Mouse (Mus musculus) brain, adult 2 months (tissue): ENCODE measurements around the gene Olfr1066.
A peak's percentile ranks its signal among the peaks of the same experiment; 100 is the strongest.
"Not testable (repeated sequence)": the region's sequence is repeated elsewhere in the genome, so short reads cannot be mapped to it uniquely, and the experiment has no call there.

Experiments
- DNase-seq: peaks from one replicate; pipeline ENCODE4 v3.0.0; 2011; ENCODE audit warnings: low read depth, low spot score

Olfr1066 gene

DNA sequence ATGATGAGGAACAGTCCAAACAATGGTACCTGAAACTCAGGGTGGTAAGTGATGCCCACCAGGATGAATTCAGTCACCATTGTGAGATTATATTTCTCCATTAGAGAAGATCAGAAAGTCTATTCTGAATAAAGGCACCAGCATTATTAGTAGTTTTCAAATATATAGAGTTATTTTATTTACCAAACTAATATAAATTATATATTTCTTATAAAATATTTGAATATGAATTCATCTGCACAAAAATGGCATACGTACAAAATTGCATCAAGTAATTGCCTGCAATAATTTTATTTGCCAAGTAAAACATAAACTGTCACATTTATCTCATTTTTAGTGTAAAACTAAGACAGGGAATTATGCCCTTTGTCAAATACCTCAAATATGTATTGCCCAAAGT is at the start of gene Olfr1066:
Olfr1066 (minus strand) TSS at position 101 of the 400 bp plus-strand sequence.
- DNase-seq, result no peak

DNA sequence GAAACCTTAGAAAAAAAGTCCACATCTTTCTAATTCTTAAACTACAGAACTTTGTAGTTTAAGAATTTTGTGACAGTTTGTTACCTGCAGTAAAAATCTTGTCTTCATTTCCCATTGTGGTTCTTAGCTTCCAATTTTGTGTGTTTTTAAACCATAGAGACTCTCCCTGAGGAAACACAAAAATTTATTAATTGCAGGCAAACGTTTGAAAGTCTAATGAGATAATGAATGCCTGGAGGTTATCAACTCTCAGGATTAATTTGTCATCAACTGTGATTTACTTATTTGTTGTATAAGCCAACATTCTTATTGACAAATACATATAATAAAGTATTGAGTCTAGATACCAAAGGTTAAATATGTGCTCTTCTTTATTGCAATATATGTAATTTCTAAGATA is 31.2 kb upstream of the Olfr1066 start, which contains the start of gene Olfr228:
Olfr228 (minus strand) TSS at position 101 of the 400 bp plus-strand sequence.
- no peak for DNase-seq

GRCm38 (mm10) chr2:86464442-86465109 is 8.5 kb upstream of the Olfr1066 start:
- DNase-seq, result peak; percentile 7

- no peak for DNase-seq
These were observed 4.4 kb upstream of the Olfr1066 start for GRCm38 (mm10) chr2:86460434-86460833.

GRCm38 (mm10) chr2:86450491-86450890 is 5.6 kb downstream of the Olfr1066 start, which contains the start of gene Olfr1065:
Gene Olfr1065 (minus strand): TSS chr2:86450591.
- DNase-seq, result not testable (repeated sequence)

- not testable (repeated sequence) for DNase-seq
These were observed 14.0 kb downstream of the Olfr1066 start for GRCm38 (mm10) chr2:86442101-86442500.

DNA sequence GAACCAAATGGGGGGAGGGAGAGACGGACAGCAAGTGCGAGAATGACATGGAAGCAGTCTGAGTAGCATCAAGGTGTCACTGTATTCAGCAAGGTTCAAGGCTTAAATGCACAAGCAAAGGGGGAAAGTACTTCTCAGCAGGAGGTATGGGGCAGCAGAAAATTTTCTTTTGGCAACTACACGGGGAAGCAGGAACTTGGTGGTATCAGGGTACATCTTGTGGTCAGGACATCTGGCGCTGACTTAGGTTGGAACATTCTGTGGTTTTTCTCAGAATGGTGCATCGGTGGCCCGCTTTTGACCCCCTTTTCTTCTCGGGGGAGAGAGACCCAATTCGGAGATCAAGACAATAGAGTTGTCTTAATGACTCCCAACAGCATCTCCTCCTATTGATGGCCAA is 27.6 kb downstream of the Olfr1066 start:
- DNase-seq, result not testable (repeated sequence)

DNA sequence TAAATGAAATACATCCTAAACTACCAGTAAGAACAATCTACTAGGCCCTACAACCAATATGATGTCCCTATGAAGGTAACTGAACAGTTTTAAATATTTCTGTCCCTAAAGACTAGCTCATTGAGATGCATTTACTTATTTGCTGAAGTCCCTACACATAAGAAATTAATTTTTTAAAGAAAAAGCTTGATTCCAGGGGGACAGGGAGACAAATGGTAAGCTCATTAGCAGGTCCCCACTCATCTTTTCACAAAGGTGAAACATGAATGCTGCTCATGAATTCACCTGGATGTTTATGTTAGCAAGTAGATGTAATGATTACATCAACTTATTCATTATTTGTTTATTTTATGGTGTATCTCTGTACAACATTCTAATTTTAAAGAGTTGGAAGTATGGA is 29.4 kb downstream of the Olfr1066 start, which contains the start of gene Olfr1062:
Olfr1062 (minus strand) TSS at position 101 of the 400 bp plus-strand sequence.
- not testable (repeated sequence) for DNase-seq

DNA sequence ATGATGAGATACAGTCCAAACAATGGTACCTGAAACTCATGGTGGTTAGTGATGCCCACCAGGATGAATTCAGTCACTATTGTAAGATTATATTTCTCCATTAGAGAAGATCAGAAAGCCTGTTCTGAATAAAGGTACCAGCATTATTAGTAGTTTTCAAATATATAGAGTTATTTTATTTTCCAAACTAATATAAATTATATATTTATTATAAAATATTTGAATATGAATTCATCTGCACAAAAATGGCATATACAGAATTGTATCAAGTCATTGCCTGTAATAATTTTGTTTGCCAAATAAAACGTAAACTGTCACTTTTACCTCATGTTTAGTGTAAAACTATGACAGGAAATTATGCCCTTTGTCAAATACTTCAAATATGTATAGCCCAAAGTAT is 42.1 kb downstream of the Olfr1066 start, which contains the start of gene Olfr1061:
Olfr1061 (minus strand) TSS at position 101 of the 400 bp plus-strand sequence.
- DNase-seq, result no peak
